Mouse (Mus musculus): ENCODE data around the gene Gm4559.

- no peak for TF ChIP-seq POLR2A (IDR thresholded peaks at IDR 0.05; ENCODE audit: borderline replicate concordance, control insufficient read depth, low read depth, low read length)
- TF ChIP-seq CTCF (IDR thresholded peaks at IDR 0.05; ENCODE audit: control insufficient read depth, insufficient read depth, low read length), result no peak
Measured at GRCm38 (mm10) chr7:142303249-142303648, 29.1 kb upstream of the Gm4559 start, which contains the start of gene Krtap5-4.
